Mouse (Mus musculus): ENCODE results near the gene Ranbp3. TPM values are rescaled to one million over a fixed set of nuclear protein-coding genes. Genes with fewer than 3 reads are reported as not detected.

Ranbp3 gene
- polyA plus RNA-seq, 1 experiment from 2014 or later = 105 TPM

DNA sequence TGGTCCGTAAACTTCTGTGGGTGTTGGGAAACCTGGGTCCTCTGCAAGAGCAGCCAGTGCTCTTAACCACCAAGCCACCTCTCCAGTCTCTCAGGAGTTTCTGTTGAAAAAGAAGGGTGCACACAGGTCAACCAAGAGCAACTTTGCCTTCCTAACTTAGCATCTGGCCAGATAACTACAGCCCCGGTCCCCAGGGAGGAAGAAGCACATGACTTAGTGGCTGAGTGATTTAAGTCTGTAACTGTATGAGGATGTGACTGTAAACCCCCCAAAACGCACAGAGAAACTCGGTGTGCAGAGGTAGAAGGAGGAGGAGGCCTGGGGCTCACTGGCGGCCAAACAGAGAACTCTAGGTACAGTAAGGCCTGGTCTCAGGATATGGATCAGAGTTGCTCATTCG lies 39.1 kb upstream of the Ranbp3 start:
- no peak overlapping the region for H3K4me2 ChIP-seq (ENCODE audit: low read depth, low read length)
- no peaks in the 10 kb centered on the region for H3K27me3 ChIP-seq (ENCODE audit: control insufficient read depth, insufficient read depth, low read length)
- DNase-seq (ENCODE audit: low spot score) (no peak), ATAC-seq (replicated peaks; ENCODE audit: insufficient number of reproducible peaks, low FRiP score, low TSS enrichment, low read depth) (no peak)
- no peak overlapping the region for H3K27ac ChIP-seq (replicated peaks; ENCODE audit: low read depth, low read length)
- no peak overlapping the region for H3K4me3 ChIP-seq (ENCODE audit: low read depth, low read length)
- H3K4me1 ChIP-seq (ENCODE audit: control insufficient read depth, insufficient read depth, low read length) = no peaks in the 10 kb centered on the region
- H3K36me3 ChIP-seq (replicated peaks; ENCODE audit: control insufficient read depth, insufficient read depth, low read depth, low read length) = no peaks in the 10 kb centered on the region
- no peak overlapping the region for H3K9ac ChIP-seq (replicated peaks; ENCODE audit: low read length)
- no peaks in the 10 kb centered on the region for H3K9me3 ChIP-seq (replicated peaks; ENCODE audit: control insufficient read depth, low read length)
- 77% methylated on average over 6 of the region's 6 CpGs for WGBS

DNA sequence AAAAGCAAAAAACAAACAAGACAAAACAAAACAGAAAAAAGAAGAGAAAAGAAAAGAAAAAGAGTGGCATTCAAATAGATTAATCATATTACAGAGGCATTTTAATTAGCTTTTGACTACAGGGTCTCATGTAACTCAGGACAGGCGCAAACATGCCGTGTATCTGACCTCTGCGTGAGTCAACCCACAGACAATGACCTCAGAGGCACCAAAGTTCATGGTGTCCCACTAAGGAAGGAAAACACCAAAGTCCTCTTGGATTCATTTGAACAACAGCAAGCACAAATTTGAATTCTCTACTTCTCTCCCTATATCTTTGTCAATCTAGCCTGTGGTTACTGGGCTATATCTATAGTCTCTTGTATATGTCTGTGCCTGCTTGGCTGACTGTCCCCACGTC lies 29.9 kb upstream of the Ranbp3 start:
- Histone ChIP-seq H3K36me3 (replicated peaks; ENCODE audit: control insufficient read depth, insufficient read depth, low read depth, low read length) (no peaks in the 10 kb centered on the region), H3K4me1 (ENCODE audit: control insufficient read depth, insufficient read depth, low read length) (no peaks in the 10 kb centered on the region), H3K27me3 (ENCODE audit: control insufficient read depth, insufficient read depth, low read length) (no peaks in the 10 kb centered on the region), H3K27ac (replicated peaks; ENCODE audit: low read depth, low read length) (no peak overlapping the region), H3K9ac (replicated peaks; ENCODE audit: low read length) (no peak overlapping the region), H3K9me3 (replicated peaks; ENCODE audit: control insufficient read depth, low read length) (no peaks in the 10 kb centered on the region), H3K4me2 (ENCODE audit: low read depth, low read length) (no peak overlapping the region), H3K4me3 (ENCODE audit: low read depth, low read length) (no peak overlapping the region)
- WGBS = 87% methylated on average over 4 of the region's 4 CpGs
- ATAC-seq (replicated peaks; ENCODE audit: insufficient number of reproducible peaks, low FRiP score, low TSS enrichment, low read depth) (no peak), DNase-seq (ENCODE audit: low spot score) (no peak)

DNA sequence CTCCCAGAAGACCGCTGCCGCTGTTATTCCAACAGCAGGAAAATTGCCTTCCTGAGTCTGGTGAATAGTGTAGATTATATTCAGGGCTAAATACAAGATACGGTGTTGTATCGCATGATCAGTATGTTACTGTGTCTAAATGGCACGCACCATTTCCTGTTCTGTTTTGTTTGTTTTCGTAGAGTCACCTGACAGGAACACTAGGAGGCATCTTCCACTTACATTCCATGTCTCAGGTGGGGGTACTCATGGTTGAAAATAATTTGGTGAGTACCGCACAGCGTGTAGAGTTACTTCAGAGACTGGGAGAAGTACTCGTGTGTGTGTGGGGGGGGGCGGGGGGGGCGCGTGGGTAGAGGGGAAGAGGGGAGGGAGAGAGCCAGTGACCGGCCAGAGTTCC lies 25.5 kb upstream of the Ranbp3 start:
- Histone ChIP-seq H3K4me1 (ENCODE audit: control insufficient read depth, insufficient read depth, low read length) (no peaks in the 10 kb centered on the region), H3K36me3 (replicated peaks; ENCODE audit: control insufficient read depth, insufficient read depth, low read depth, low read length) (no peaks in the 10 kb centered on the region), H3K9me3 (replicated peaks; ENCODE audit: control insufficient read depth, low read length) (no peaks in the 10 kb centered on the region), H3K4me3 (ENCODE audit: low read depth, low read length) (no peak overlapping the region), H3K27me3 (ENCODE audit: control insufficient read depth, insufficient read depth, low read length) (no peaks in the 10 kb centered on the region), H3K4me2 (ENCODE audit: low read depth, low read length) (no peak overlapping the region), H3K9ac (replicated peaks; ENCODE audit: low read length) (no peak overlapping the region), H3K27ac (replicated peaks; ENCODE audit: low read depth, low read length) (no peak overlapping the region)
- WGBS = 71% methylated on average over 9 of the region's 13 CpGs
- DNase-seq (ENCODE audit: low spot score) (no peak), ATAC-seq (replicated peaks; ENCODE audit: insufficient number of reproducible peaks, low FRiP score, low TSS enrichment, low read depth) (no peak)

DNA sequence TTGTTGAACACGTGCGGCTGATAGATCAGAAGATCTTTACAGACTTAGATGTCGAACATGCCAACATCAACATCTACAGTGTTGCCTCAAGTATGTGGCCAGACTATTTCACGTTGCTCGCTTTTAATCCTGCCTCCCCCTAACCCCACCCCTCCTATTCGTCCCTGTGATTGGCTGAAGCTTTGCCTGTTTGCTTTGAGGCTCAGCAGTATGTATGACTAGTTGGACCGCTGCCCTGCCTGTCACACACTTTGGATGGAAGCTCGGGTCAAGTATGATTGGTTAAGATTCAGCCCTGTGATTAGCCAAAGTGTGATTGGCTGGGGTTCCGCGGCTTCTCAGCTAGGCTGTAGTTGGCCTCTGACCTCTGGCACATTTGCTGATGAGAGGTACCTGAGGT lies 21.3 kb upstream of the Ranbp3 start:
- WGBS = 32% methylated on average over 10 of the region's 10 CpGs
- H3K9ac ChIP-seq (replicated peaks; ENCODE audit: low read length) = no peak overlapping the region
- no peak for DNase-seq (ENCODE audit: low spot score)
- ATAC-seq (replicated peaks; ENCODE audit: insufficient number of reproducible peaks, low FRiP score, low TSS enrichment, low read depth) = no peak
- H3K9me3 ChIP-seq (replicated peaks; ENCODE audit: control insufficient read depth, low read length) = no peaks in the 10 kb centered on the region
- H3K36me3 ChIP-seq (replicated peaks; ENCODE audit: control insufficient read depth, insufficient read depth, low read depth, low read length) = no peaks in the 10 kb centered on the region
- no peaks in the 10 kb centered on the region for H3K4me1 ChIP-seq (ENCODE audit: control insufficient read depth, insufficient read depth, low read length)
- no peak overlapping the region for H3K27ac ChIP-seq (replicated peaks; ENCODE audit: low read depth, low read length)
- H3K4me3 ChIP-seq (ENCODE audit: low read depth, low read length) = no peak overlapping the region
- no peaks in the 10 kb centered on the region for H3K27me3 ChIP-seq (ENCODE audit: control insufficient read depth, insufficient read depth, low read length)
- no peak overlapping the region for H3K4me2 ChIP-seq (ENCODE audit: low read depth, low read length)

DNA sequence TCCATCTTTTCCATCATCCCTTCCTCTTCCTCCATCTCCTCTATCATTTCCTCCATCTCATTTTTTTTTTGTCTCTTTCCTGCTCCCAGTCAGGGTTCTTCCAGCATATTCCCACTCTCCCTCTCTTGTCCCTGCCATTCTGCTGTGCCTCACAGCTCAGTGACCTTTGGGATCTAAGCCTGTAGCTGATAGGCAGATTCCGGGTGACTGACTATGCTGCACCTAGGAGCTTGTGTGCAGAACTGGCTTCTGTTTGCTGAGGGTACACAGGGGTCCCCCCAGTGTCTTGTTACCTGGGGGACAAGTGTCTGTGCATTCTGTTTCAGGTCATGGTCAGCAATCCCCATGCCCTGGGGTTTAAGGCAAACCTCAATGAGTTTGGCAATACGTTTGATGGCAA lies 18.3 kb upstream of the Ranbp3 start:
- Histone ChIP-seq H3K36me3 (replicated peaks; ENCODE audit: control insufficient read depth, insufficient read depth, low read depth, low read length) (no peaks in the 10 kb centered on the region), H3K27me3 (ENCODE audit: control insufficient read depth, insufficient read depth, low read length) (no peaks in the 10 kb centered on the region), H3K4me3 (ENCODE audit: low read depth, low read length) (no peak overlapping the region), H3K9ac (replicated peaks; ENCODE audit: low read length) (no peak overlapping the region), H3K27ac (replicated peaks; ENCODE audit: low read depth, low read length) (no peak overlapping the region), H3K4me2 (ENCODE audit: low read depth, low read length) (no peak overlapping the region), H3K9me3 (replicated peaks; ENCODE audit: control insufficient read depth, low read length) (no peaks in the 10 kb centered on the region), H3K4me1 (ENCODE audit: control insufficient read depth, insufficient read depth, low read length) (no peaks in the 10 kb centered on the region)
- no peak for ATAC-seq (replicated peaks; ENCODE audit: insufficient number of reproducible peaks, low FRiP score, low TSS enrichment, low read depth)
- no peak for DNase-seq (ENCODE audit: low spot score)
- WGBS = 81% methylated on average over 2 of the region's 2 CpGs

DNA sequence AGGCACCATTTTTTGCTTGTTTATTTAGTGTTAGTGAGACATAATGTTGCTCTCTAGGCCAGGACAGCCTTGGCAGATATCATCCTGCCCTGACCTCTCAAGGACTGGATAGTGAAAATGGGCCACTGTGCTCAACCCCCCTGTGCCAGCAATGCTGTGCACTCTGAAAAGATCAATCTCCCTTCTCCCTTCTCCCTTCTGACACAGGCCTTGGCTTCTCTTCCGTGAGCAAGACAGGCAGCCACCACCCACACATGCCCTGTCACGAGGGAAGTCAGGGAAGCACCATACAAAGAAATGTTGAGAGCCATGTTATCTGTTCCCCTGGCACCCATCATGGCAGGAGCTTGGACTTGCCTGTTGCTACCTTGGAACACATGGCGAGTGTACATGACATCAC lies 17.8 kb upstream of the Ranbp3 start:
- 79% methylated on average over 3 of the region's 3 CpGs for WGBS
- Histone ChIP-seq H3K4me1 (ENCODE audit: control insufficient read depth, insufficient read depth, low read length) (no peaks in the 10 kb centered on the region), H3K36me3 (replicated peaks; ENCODE audit: control insufficient read depth, insufficient read depth, low read depth, low read length) (no peaks in the 10 kb centered on the region), H3K4me2 (ENCODE audit: low read depth, low read length) (no peak overlapping the region), H3K4me3 (ENCODE audit: low read depth, low read length) (no peak overlapping the region), H3K9me3 (replicated peaks; ENCODE audit: control insufficient read depth, low read length) (no peaks in the 10 kb centered on the region), H3K27ac (replicated peaks; ENCODE audit: low read depth, low read length) (no peak overlapping the region), H3K9ac (replicated peaks; ENCODE audit: low read length) (no peak overlapping the region), H3K27me3 (ENCODE audit: control insufficient read depth, insufficient read depth, low read length) (no peaks in the 10 kb centered on the region)
- ATAC-seq (replicated peaks; ENCODE audit: insufficient number of reproducible peaks, low FRiP score, low TSS enrichment, low read depth) (no peak), DNase-seq (ENCODE audit: low spot score) (no peak)

DNA sequence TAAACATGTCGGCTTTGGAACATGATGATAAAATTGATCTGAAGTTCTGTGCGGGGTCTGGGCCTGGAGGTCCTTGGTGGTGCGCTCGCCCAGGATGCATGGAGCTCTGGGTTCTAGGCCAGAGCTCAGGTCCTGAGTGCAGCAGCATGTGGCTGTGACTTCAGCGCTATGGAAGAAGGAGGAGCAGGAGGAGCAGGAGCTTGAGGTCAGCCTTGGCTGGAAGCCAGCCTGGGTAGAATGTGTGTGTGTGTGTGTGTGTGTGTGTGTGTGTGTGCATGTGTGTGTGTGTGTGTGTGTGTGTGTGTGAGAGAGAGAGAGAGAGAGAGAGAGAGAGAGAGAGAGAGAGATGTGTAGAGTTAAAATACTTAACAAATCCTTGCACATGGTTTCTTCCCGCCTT lies 16.9 kb upstream of the Ranbp3 start:
- H3K4me2 ChIP-seq (ENCODE audit: low read depth, low read length) = no peak overlapping the region
- DNase-seq (ENCODE audit: low spot score) (no peak), ATAC-seq (replicated peaks; ENCODE audit: insufficient number of reproducible peaks, low FRiP score, low TSS enrichment, low read depth) (no peak)
- no peaks in the 10 kb centered on the region for H3K36me3 ChIP-seq (replicated peaks; ENCODE audit: control insufficient read depth, insufficient read depth, low read depth, low read length)
- H3K27ac ChIP-seq (replicated peaks; ENCODE audit: low read depth, low read length) = no peak overlapping the region
- no peak overlapping the region for H3K4me3 ChIP-seq (ENCODE audit: low read depth, low read length)
- no peak overlapping the region for H3K9ac ChIP-seq (replicated peaks; ENCODE audit: low read length)
- no peaks in the 10 kb centered on the region for H3K4me1 ChIP-seq (ENCODE audit: control insufficient read depth, insufficient read depth, low read length)
- no peaks in the 10 kb centered on the region for H3K9me3 ChIP-seq (replicated peaks; ENCODE audit: control insufficient read depth, low read length)
- no peaks in the 10 kb centered on the region for H3K27me3 ChIP-seq (ENCODE audit: control insufficient read depth, insufficient read depth, low read length)
- WGBS = 90% methylated on average over 6 of the region's 6 CpGs

DNA sequence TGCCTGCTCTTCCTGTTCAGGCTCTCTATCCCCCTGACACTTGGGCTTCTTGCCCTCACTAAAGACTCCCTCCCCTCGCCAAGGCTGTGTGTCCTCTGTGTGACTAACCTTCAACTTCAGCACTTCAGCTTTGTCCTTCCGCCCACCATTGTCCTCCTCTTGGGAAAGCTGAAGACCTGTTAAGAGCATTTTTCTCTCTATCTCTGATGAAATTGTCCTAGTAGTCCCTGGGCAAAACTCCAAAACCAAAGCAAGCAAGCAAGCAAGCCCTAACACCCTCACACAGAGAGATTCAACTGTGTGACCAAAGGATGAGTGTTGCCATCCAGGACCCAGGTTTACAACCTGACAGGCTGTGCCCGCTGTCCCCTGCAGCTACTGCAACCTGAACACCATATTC lies 9.4 kb upstream of the Ranbp3 start:
- ATAC-seq (replicated peaks; ENCODE audit: insufficient number of reproducible peaks, low FRiP score, low TSS enrichment, low read depth) = no peak
- no peak overlapping the region for H3K27ac ChIP-seq (replicated peaks; ENCODE audit: low read depth, low read length)
- 71% methylated on average over 3 of the region's 3 CpGs for WGBS
- H3K27me3 ChIP-seq (ENCODE audit: control insufficient read depth, insufficient read depth, low read length) = no peaks in the 10 kb centered on the region; the same call in 1 of the 2 replicates
- peak overlapping the region; percentile 50 for H3K9ac ChIP-seq (replicated peaks; ENCODE audit: low read length)
- H3K36me3 ChIP-seq (replicated peaks; ENCODE audit: control insufficient read depth, insufficient read depth, low read depth, low read length) = no peaks in the 10 kb centered on the region
- peak overlapping the region; percentile 33; the same call in 1 of the 2 replicates for H3K4me2 ChIP-seq (ENCODE audit: low read depth, low read length)
- H3K4me3 ChIP-seq (ENCODE audit: low read depth, low read length) = no peak overlapping the region; the same call in 1 of the 2 replicates
- H3K9me3 ChIP-seq (replicated peaks; ENCODE audit: control insufficient read depth, low read length) = no peaks in the 10 kb centered on the region
- H3K4me1 ChIP-seq (ENCODE audit: control insufficient read depth, insufficient read depth, low read length) = peaks cover 4% of the 10 kb centered on the region
- no peak for DNase-seq (ENCODE audit: low spot score)

Measured in embryonic facial prominence, embryonic 11.5 days (tissue).